Mouse (Mus musculus) hindbrain, postnatal 0 days (tissue): ENCODE results near the gene Pdcl2. TPM values are rescaled to one million over a fixed set of nuclear protein-coding genes. Genes with fewer than 3 reads are reported as not detected.

Source experiments
- ATAC-seq: fragments of 200-750 bp; cut with Nextera tagmentation; 2 replicates; pipeline ENCODE4 v1.8.0; 2017; ENCODE audit warnings: mild to moderate bottlenecking, moderate TSS enrichment, moderate library complexity
- DNase-seq: peaks from one replicate; pipeline ENCODE4 v3.0.0-alpha.2; 2015; ENCODE audit warnings: low spot score
- H3K27ac ChIP-seq: fragments of 300-500 bp; sonication (generic); 2 replicates; pipeline ENCODE4 v1.5.1; 2014; ENCODE audit warnings: mild to moderate bottlenecking
- H3K27me3 ChIP-seq: fragments of 300-500 bp; sonication (generic); 2 replicates; pipeline ENCODE4 v1.6.1; 2014; ENCODE audit warnings: low read length, mixed read lengths; ENCODE audit not compliant: insufficient read depth
- H3K36me3 ChIP-seq: fragments of 300-500 bp; sonication (generic); 2 replicates; pipeline ENCODE4 v1.6.1; 2014; ENCODE audit warnings: low read length, mixed read lengths; ENCODE audit not compliant: insufficient read depth
- H3K4me1 ChIP-seq: fragments of 300-500 bp; sonication (generic); 2 replicates; pipeline ENCODE4 v1.6.1; 2014; ENCODE audit warnings: antibody characterized with exemption, low read length, mixed read lengths; ENCODE audit not compliant: insufficient read depth
- H3K4me2 ChIP-seq: fragments of 300-500 bp; sonication (generic); 2 replicates; pipeline ENCODE4 v1.6.1; 2014; ENCODE audit warnings: low read depth, mild to moderate bottlenecking, low read length, moderate library complexity, mixed read lengths
- H3K4me3 ChIP-seq: fragments of 300-500 bp; sonication (generic); 2 replicates; pipeline ENCODE4 v1.5.1; 2014; ENCODE audit warnings: low read length
- H3K9ac ChIP-seq: fragments of 300-500 bp; sonication (generic); replicated peaks from 2 replicates; pipeline ENCODE4 v1.6.1; 2014; ENCODE audit warnings: mild to moderate bottlenecking, low read length, moderate library complexity, mixed read lengths
- H3K9me3 ChIP-seq: fragments of 300-500 bp; sonication (generic); 2 replicates; pipeline ENCODE4 v1.6.1; 2016; ENCODE audit warnings: low read length, mixed read lengths
- CTCF ChIP-seq: IDR thresholded peaks from 2 replicates; pipeline ENCODE4 v1.5.1; 2016; ENCODE audit warnings: antibody characterized with exemption, control low read depth, low read depth
- WGBS: fragments of 180-500 bp; shearing (Covaris S2); extraction: QIAGEN DNeasy Blood & Tissue Kit; methylation state at CpG from one replicate; pipeline ENCODE4 v1.1.7; 2014; 5-methylcytosine and 5-hydroxymethylcytosine counted together
- polyA plus RNA-seq: library from polyadenylated mRNA; unstranded; fragments of >200 nt; fragmentation: Nextera tagmentation; extraction: Ambion mirVana; gene quantifications from 2 replicates; pipeline ENCODE4 v1.2.1, GENCODE M21; 2015
- total RNA-seq: library from RNA; depleted of rRNA; stranded (reverse); fragments of >200 nt; gene quantifications from 2 replicates; pipeline ENCODE4 v1.2.3, GENCODE M21; 2014

Gene Pdcl2
- total and polyA plus RNA-seq, 2 experiments from 2014 or later, result not detected

DNA sequence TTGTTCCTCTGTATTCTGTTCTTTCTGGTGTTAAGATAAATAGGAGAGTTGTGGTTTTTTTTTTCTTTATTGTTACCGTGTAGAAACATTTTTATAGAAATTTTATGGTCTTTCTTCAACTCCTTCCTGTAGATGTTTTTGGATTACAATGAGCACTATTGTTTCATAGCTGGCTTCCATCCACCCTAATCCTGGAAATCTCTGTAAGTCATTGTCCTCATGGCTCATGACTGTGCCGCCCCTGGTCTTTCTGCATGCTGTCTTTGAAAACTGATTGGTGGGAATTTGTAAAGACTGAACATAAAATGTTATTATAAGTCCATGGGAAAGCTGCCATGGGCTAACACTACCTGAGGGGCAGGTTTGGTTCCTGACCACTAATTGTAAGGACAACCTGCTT, 3.7 kb downstream of the Pdcl2 start:
- no peak for TF ChIP-seq CTCF
- Histone ChIP-seq H3K4me2 (no peak overlapping the region), H3K36me3 (no peaks in the 10 kb centered on the region), H3K9ac (no peak overlapping the region), H3K27me3 (no peaks in the 10 kb centered on the region), H3K4me3 (no peak overlapping the region), H3K27ac (no peak overlapping the region), H3K9me3 (no peaks in the 10 kb centered on the region), H3K4me1 (no peaks in the 10 kb centered on the region)
- 45% methylated on average over 2 of the region's 2 CpGs for WGBS
- DNase-seq, result no peak
- ATAC-seq, result no peak

DNA sequence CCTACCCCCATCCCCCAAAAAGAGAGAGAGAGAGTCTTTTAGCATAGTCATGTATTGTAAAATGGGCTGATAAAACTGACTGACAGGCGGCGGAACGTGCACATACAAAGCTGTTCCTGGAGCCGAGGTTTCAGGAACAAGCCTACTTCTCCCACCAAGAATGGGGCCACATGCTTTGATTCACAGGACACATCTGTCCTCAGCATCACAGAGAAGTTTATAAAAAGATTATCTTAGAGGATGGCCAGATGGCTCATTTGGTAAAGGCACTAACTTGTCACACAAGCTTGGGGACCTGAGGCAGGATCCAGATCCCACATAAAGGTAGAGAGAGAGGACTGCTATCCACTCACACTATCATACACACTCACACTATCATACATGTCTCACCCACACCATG, 5.8 kb downstream of the Pdcl2 start:
- H3K4me1 ChIP-seq, result no peaks in the 10 kb centered on the region; the same call in 1 of the 2 replicates
- no peak overlapping the region for H3K4me2 ChIP-seq
- 88% methylated on average over 4 of the region's 4 CpGs for WGBS
- H3K36me3 ChIP-seq, result no peaks in the 10 kb centered on the region
- ATAC-seq (no peak), DNase-seq (no peak)
- no peak for TF ChIP-seq CTCF
- H3K4me3 ChIP-seq, result no peak overlapping the region
- H3K9me3 ChIP-seq, result no peaks in the 10 kb centered on the region
- no peak overlapping the region for H3K9ac ChIP-seq
- no peaks in the 10 kb centered on the region for H3K27me3 ChIP-seq
- no peak overlapping the region for H3K27ac ChIP-seq

DNA sequence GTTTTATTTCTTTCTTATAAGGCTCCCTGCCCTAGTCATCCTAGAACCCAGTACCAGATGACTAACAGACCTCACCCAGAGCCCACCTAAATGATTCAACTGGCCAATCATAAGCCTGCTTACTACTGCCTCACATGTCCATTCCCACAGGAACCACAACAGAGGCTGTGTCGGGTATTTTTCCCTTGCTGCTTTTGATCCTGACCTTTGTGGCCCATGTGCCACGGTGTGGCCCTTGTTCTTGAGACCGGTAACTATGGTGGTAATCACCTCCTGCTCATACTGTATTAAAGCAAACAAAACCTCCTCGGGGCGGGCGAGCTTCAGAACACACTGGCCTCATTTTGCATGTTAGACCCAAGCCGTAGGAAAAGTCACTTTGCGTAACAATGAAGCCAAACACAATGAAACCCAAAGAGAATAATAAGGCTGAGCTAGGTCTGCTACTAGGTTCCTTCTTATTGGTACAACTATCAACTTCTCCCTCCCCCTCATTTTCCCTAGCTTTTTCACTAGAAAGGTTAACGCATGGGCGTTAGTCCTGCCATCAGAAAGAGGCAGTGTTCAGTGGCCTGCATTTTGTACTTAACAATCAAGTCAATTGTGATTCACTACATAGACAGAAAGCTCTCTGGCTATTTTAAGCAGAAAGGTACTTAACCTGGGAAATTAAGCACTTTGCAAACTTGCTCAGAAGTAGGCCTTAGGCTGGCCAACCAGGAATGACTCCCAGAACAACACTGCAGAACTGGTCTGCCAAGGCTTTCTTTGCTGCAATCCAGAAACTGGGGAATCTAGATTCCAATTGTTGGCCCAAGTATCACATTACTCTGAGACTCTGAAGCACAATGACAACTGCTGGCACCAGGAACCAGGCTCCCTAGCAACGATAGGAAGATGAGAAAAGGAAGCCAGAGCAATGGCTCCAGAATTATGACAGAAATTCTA, 9.4 kb downstream of the Pdcl2 start:
- no peak for TF ChIP-seq CTCF
- Histone ChIP-seq H3K27me3 (no peaks in the 10 kb centered on the region), H3K9me3 (no peaks in the 10 kb centered on the region), H3K4me1 (no peaks in the 10 kb centered on the region; the same call in 1 of the 2 replicates), H3K9ac (no peak overlapping the region), H3K4me2 (no peak overlapping the region), H3K27ac (no peak overlapping the region), H3K36me3 (no peaks in the 10 kb centered on the region), H3K4me3 (no peak overlapping the region)
- 26% methylated on average over 11 of the region's 11 CpGs for WGBS
- ATAC-seq (no peak), DNase-seq (peak; percentile 31)

DNA sequence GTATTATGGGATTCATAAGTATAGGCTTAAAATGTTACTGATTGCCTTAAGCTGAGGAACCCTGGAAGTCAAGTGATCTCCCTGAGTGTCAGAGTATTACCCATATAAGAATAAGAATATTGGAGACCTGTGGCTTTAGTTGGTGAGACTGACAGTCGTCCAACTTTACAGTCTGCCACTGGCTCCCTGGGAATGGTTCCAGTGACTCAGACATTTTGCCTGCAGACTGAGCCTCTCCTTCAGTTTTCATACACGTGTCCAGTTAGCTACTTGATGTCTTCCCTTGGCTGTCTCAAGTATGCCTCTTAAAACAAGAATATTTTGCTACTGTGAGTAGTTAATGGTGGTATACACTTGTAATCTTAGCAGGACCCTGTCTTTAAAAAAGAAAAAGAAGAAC, 22.8 kb downstream of the Pdcl2 start:
- H3K9me3 ChIP-seq, result no peaks in the 10 kb centered on the region
- no peak overlapping the region for H3K4me3 ChIP-seq
- DNase-seq (no peak), ATAC-seq (no peak)
- WGBS, result 62% methylated on average over 2 of the region's 2 CpGs
- no peaks in the 10 kb centered on the region for H3K36me3 ChIP-seq
- H3K27me3 ChIP-seq, result no peaks in the 10 kb centered on the region
- H3K9ac ChIP-seq, result no peak overlapping the region
- H3K4me2 ChIP-seq, result no peak overlapping the region
- TF ChIP-seq CTCF, result no peak
- H3K4me1 ChIP-seq, result no peaks in the 10 kb centered on the region
- H3K27ac ChIP-seq, result no peak overlapping the region

DNA sequence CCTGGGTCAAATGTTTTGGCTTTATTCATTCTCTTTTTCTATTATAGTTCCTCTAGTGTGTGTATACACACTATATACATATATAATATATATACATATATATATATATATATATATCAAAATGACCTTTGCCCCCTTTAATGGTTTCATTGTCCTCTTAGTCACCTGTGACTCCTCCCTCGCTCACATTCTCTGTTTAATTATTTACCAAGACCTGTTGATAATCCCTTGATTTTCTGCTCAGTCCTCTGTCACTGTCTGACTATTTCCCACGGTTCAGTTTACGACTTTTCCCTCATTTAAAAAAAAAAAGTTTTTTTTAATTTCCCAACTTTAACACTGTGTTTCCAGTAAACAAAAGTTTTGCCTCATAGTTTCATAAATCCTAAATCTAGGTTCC, 24.7 kb downstream of the Pdcl2 start:
- Histone ChIP-seq H3K27me3 (no peaks in the 10 kb centered on the region), H3K4me1 (peaks cover 4% of the 10 kb centered on the region; the same call in 1 of the 2 replicates), H3K9ac (no peak overlapping the region), H3K4me3 (no peak overlapping the region), H3K4me2 (no peak overlapping the region), H3K36me3 (no peaks in the 10 kb centered on the region), H3K9me3 (no peaks in the 10 kb centered on the region), H3K27ac (no peak overlapping the region)
- WGBS, result 64% methylated on average over 3 of the region's 3 CpGs
- TF ChIP-seq CTCF, result no peak
- DNase-seq, result no peak
- no peak for ATAC-seq

DNA sequence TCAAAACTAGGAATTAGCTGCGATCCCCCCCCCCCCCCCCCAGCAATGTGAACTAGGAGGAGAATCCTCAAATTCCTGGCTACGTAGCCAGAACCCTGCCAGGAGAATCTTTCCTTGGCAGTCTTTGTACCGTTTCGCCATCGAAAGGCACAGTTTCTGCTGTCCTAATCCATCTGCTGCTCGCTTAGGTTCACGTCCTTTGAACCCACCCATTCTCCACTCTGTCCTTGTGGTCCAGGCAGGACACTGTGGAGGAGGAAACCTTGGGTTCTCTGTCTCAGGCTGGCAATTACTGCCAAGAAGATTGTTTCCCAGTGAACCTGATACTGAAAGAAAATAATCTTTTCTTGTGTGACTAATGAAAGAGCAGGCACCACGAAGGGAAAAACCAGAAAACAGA, 25.3 kb downstream of the Pdcl2 start:
- Histone ChIP-seq H3K27ac (no peak overlapping the region), H3K4me1 (peaks cover 6% of the 10 kb centered on the region; the same call in 1 of the 2 replicates), H3K9me3 (no peaks in the 10 kb centered on the region), H3K4me3 (peak overlapping the region; percentile 99), H3K4me2 (peak overlapping the region; percentile 93), H3K9ac (peak overlapping the region; percentile 98; the same call in 1 of the 2 replicates), H3K27me3 (no peaks in the 10 kb centered on the region), H3K36me3 (no peaks in the 10 kb centered on the region)
- peak; percentile 17 for DNase-seq
- ATAC-seq, result no peak
- no peak for TF ChIP-seq CTCF
- WGBS, result 2% methylated on average over 8 of the region's 8 CpGs
